Mouse (Mus musculus) stomach, postnatal 0 days (tissue): ENCODE measurements around the gene Map3k20. TPM values are rescaled to one million over a fixed set of nuclear protein-coding genes. Genes with fewer than 3 reads are reported as not detected.

ENCODE experiments used
- ATAC-seq: fragments of 200-750 bp; cut with Nextera tagmentation; 2 replicates; pipeline ENCODE4 v1.8.0; 2017; ENCODE audit not compliant: low FRiP score, low TSS enrichment
- DNase-seq: peaks from one replicate; pipeline ENCODE4 v3.0.0-alpha.2; 2016; ENCODE audit warnings: low spot score
- H3K27ac ChIP-seq: fragments of 300-500 bp; sonication (generic); replicated peaks from 2 replicates; pipeline ENCODE4 v1.5.1; 2014; ENCODE audit warnings: mild to moderate bottlenecking, control low read depth
- H3K27me3 ChIP-seq: fragments of 300-500 bp; sonication (generic); 2 replicates; pipeline ENCODE4 v1.6.1; 2014; ENCODE audit warnings: low read length; ENCODE audit not compliant: control insufficient read depth, insufficient read depth
- H3K36me3 ChIP-seq: fragments of 300-500 bp; sonication (generic); 2 replicates; pipeline ENCODE4 v1.6.1; 2014; ENCODE audit warnings: low read length, mixed read lengths; ENCODE audit not compliant: control insufficient read depth, insufficient read depth
- H3K4me1 ChIP-seq: fragments of 300-500 bp; sonication (generic); replicated peaks from 2 replicates; pipeline ENCODE4 v1.6.1; 2014; ENCODE audit warnings: antibody characterized with exemption; ENCODE audit not compliant: control insufficient read depth, insufficient read depth
- H3K4me2 ChIP-seq: fragments of 300-500 bp; sonication (generic); replicated peaks from 2 replicates; pipeline ENCODE4 v1.6.1; 2014; ENCODE audit warnings: low read depth, mild to moderate bottlenecking, control low read depth, moderate library complexity
- H3K4me3 ChIP-seq: fragments of 300-500 bp; sonication (generic); 2 replicates; pipeline ENCODE4 v1.5.1; 2014; ENCODE audit warnings: low read depth, low read length, control low read depth
- H3K9ac ChIP-seq: fragments of 300-500 bp; sonication (generic); 2 replicates; pipeline ENCODE4 v1.6.1; 2014; ENCODE audit warnings: mild to moderate bottlenecking, low read length, control low read depth, mixed read lengths
- H3K9me3 ChIP-seq: fragments of 300-500 bp; sonication (generic); 2 replicates; pipeline ENCODE4 v1.6.1; 2016; ENCODE audit warnings: low read length; ENCODE audit not compliant: control insufficient read depth
- CTCF ChIP-seq: IDR thresholded peaks from 2 replicates; pipeline ENCODE4 v1.5.1; 2016; ENCODE audit warnings: antibody characterized with exemption, low read depth, mild to moderate bottlenecking, moderate library complexity
- EP300 ChIP-seq: optimal IDR thresholded peaks from 2 replicates; pipeline ENCODE3; 2016; ENCODE audit warnings: antibody characterized with exemption
- WGBS: fragments of 180-500 bp; shearing (Covaris S2); extraction: QIAGEN DNeasy Blood & Tissue Kit; methylation state at CpG from one replicate; pipeline ENCODE4 v1.1.7; 2014; 5-methylcytosine and 5-hydroxymethylcytosine counted together
- polyA plus RNA-seq: library from polyadenylated mRNA; unstranded; fragments of >200 nt; fragmentation: Nextera tagmentation; extraction: Ambion mirVana; gene quantifications from 2 replicates; pipeline ENCODE4 v1.2.1, GENCODE M21; 2015

Map3k20 gene
- polyA plus RNA-seq, 1 experiment from 2014 or later, result 17.0 TPM

DNA sequence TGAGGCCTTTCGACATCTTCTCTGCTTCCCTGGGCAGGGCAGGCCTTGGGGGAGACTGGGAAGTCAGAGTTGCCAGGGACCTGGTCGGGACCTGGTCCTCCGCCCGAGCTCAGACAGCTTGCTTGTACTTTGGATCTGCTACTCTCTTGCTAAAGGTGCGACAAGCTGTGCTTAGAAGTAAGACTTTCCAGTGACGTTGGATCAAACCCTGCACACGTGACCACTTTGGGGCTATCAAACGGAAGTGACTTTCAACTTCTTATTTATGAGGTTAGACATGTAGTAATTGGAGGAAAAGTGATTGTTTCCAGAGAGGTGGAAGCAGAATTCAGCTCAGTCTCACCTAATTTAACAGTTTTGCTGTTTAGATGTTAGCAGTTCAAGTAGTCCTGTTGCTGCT is 7.1 kb downstream of the Map3k20 start:
- WGBS, result 84% methylated on average over 8 of the region's 8 CpGs
- Histone ChIP-seq H3K27me3 (no peaks in the 10 kb centered on the region), H3K9me3 (no peaks in the 10 kb centered on the region), H3K9ac (no peak overlapping the region), H3K4me1 (0 out of 2 replicates have a peak, but pooled peaks cover 2% of the 10 kb centered on the region), H3K4me2 (no peak overlapping the region), H3K4me3 (no peak overlapping the region), H3K36me3 (no peaks in the 10 kb centered on the region), H3K27ac (no peak overlapping the region)
- ATAC-seq (no peak), DNase-seq (no peak)
- TF ChIP-seq CTCF, result no peak
- no peak for TF ChIP-seq EP300

DNA sequence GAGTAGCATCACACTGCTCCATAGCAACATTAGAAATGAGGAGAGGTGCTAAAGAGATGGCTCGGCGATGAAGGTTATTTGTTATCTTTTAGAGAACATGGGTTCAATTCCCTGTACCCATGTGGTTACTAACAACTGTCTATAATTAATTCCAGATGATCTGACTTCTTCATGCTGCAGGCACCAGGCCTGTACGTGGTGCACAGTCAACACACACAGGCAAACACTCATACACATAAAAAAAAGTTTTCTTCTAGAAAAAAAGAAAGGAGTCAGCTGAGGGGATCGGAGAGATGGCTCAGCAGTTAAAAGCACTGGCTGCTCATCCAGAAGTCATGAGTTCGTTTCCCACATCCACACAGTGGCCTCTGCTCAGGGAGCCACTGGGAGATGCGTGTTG is 9.6 kb downstream of the Map3k20 start:
- peaks cover 2% of the 10 kb centered on the region; the same call in 1 of the 2 replicates for H3K36me3 ChIP-seq
- no peaks in the 10 kb centered on the region for H3K4me1 ChIP-seq
- H3K27me3 ChIP-seq, result no peaks in the 10 kb centered on the region
- H3K9me3 ChIP-seq, result no peaks in the 10 kb centered on the region
- no peak overlapping the region for H3K4me3 ChIP-seq
- ATAC-seq (no peak), DNase-seq (no peak)
- no peak overlapping the region for H3K4me2 ChIP-seq
- no peak overlapping the region for H3K9ac ChIP-seq
- TF ChIP-seq EP300, result no peak
- TF ChIP-seq CTCF, result no peak
- H3K27ac ChIP-seq, result no peak overlapping the region
- 90% methylated on average over 6 of the region's 6 CpGs for WGBS

DNA sequence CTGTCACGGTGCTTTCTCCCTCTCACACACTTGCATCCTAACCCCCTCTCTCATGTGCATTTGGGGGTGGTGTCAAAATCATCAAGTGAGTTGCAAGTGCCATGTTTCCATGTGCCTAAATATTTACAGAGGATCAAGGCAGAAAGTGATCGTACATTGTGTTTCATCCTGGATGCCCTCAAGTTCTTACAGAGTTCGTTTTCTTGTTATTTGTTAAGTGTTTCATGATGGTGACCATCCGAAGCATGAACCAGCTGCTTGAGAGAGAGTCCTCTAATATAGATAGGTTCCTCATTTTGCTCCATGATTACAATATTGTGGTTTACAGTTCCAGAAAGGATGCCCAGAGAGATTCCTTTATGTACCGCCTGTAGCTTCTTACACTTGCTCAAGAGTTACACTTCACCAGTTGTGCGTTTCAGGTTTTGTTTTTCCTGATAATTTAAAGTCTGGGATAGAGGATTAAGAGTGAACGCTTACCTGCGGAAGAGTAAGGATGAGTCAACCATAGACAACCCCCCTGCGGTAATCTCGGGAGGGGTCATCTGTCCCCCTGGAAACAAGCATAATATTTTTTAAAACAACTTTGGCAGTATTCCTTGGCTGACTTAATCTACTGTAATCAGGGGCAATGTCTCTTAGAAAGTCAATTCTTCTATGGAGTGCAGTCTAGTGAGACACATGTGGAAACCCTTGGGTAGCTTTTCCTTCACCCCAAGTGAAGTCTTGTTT is 11.7 kb downstream of the Map3k20 start:
- peak overlapping the region; percentile 44 for H3K4me2 ChIP-seq
- H3K36me3 ChIP-seq, result peaks cover 3% of the 10 kb centered on the region; the same call in 1 of the 2 replicates
- H3K9ac ChIP-seq, result peak overlapping the region; percentile 28; the same call in 1 of the 2 replicates
- no peak overlapping the region for H3K4me3 ChIP-seq
- no peak for TF ChIP-seq EP300
- no peaks in the 10 kb centered on the region for H3K9me3 ChIP-seq
- H3K4me1 ChIP-seq, result no peaks in the 10 kb centered on the region
- H3K27ac ChIP-seq, result peak overlapping the region; percentile 82
- DNase-seq, result no peak
- no peak for ATAC-seq
- no peaks in the 10 kb centered on the region for H3K27me3 ChIP-seq
- 60% methylated on average over 10 of the region's 10 CpGs for WGBS

DNA sequence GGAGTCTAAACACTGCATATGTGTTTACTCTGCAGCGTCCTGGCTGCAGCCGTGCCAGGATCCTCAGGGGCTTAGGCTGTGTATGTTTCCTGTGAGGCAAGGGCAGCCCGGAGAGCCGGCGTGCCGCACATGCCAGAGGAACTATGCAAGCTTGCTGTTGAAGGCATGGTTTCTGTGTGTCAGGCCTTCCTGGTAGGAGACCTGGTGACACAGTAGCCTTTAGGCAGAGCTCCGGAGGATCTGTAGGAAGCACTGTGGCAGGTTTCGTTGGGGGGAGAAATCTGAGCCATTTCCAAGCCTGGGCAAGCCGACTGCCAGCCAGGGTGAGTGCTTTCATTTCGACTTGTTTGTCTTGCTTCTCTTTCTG is 12.3 kb downstream of the Map3k20 start:
- 28% methylated on average over 10 of the region's 10 CpGs for WGBS
- peak overlapping the region; percentile 28; the same call in 1 of the 2 replicates for H3K9ac ChIP-seq
- peaks cover 3% of the 10 kb centered on the region; the same call in 1 of the 2 replicates for H3K36me3 ChIP-seq
- TF ChIP-seq CTCF (no peak), EP300 (no peak)
- no peaks in the 10 kb centered on the region for H3K4me1 ChIP-seq
- peak overlapping the region; percentile 82 for H3K27ac ChIP-seq
- 0 out of 2 replicates have a peak overlapping the region, but pooled peaks have one; percentile 15 for H3K4me3 ChIP-seq
- DNase-seq, result peak; percentile 35
- H3K4me2 ChIP-seq, result peak overlapping the region; percentile 44
- H3K27me3 ChIP-seq, result no peaks in the 10 kb centered on the region
- H3K9me3 ChIP-seq, result no peaks in the 10 kb centered on the region
- ATAC-seq, result peak; percentile 81

DNA sequence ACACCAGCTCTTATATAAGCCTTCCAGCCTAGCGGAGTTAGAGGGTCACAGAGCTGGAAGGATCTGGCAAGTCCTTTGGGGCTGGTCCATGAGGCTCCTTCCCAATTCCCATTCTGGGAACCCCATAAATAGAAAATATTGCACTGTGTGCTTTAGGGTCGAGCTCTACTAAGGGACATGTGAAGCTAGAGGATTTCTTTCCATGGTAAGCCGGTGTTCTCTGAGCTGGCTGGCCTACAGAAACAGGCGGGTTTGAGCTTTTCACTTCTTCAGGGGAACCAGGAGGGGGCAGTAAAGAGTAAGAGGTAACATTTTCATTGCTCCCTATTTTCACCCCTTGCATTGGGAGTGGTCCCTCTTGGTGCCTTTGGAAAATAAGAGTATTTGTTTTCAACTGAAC is 13.0 kb downstream of the Map3k20 start:
- H3K27me3 ChIP-seq, result no peaks in the 10 kb centered on the region
- no peak overlapping the region; the same call in 1 of the 2 replicates for H3K9ac ChIP-seq
- peaks cover 3% of the 10 kb centered on the region; the same call in 1 of the 2 replicates for H3K36me3 ChIP-seq
- H3K27ac ChIP-seq, result peak overlapping the region; percentile 82
- ATAC-seq (peak; percentile 32; the same call in 1 of the 2 replicates), DNase-seq (no peak)
- 0 out of 2 replicates have a peak overlapping the region, but pooled peaks have one; percentile 15 for H3K4me3 ChIP-seq
- H3K9me3 ChIP-seq, result no peaks in the 10 kb centered on the region
- H3K4me2 ChIP-seq, result peak overlapping the region; percentile 44
- WGBS, result 34% methylated on average over 4 of the region's 4 CpGs
- no peaks in the 10 kb centered on the region for H3K4me1 ChIP-seq
- no peak for TF ChIP-seq EP300
- peak; percentile 87 for TF ChIP-seq CTCF

DNA sequence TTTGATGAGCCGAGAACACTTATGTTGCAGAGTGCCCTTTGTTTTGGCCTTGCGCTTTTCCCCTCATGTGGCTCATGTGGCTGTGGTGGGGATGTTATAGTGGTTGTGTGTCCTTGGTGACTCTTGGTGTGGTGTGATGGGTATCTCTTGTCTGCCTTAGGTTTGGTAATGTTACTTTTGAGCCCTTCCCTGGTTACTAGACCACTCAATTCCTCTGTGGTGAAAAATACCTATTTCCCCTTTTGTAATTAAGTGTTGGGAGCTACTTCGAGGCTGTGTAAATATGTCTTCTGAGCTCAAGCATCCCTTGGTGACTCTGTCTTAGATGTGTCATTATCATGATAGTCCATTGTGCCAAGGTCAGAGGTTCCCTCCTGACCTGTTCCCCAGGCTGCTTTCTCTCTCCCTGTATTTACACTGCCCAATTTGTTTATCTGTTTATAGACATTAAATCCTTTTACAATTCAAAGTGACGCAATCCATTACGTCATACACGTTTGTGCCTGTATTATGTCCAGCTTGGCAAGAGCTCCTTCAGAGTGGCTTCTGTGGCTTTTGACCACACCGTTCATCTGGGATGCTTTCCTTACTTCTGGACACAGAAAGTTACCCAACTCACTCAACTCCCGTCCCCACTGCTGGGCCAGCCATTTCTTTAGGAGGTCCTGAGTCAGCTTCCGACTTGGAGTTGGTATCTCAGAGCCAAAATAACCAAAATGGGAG is 15.9 kb downstream of the Map3k20 start:
- Histone ChIP-seq H3K27ac (0 out of 2 replicates have a peak overlapping the region, but pooled peaks have one; percentile 13), H3K27me3 (no peaks in the 10 kb centered on the region), H3K4me1 (no peaks in the 10 kb centered on the region), H3K36me3 (peaks cover 13% of the 10 kb centered on the region), H3K9ac (no peak overlapping the region), H3K4me3 (no peak overlapping the region), H3K4me2 (no peak overlapping the region), H3K9me3 (no peaks in the 10 kb centered on the region)
- no peak for DNase-seq
- no peak for TF ChIP-seq CTCF
- no peak for TF ChIP-seq EP300
- 73% methylated on average over 9 of the region's 9 CpGs for WGBS
- ATAC-seq, result no peak
